Mouse (Mus musculus): Measurements from ENCODE around the gene Cavin4. TPM values are rescaled to one million over a fixed set of nuclear protein-coding genes. Genes with fewer than 3 reads are reported as not detected.

Gene Cavin4
- polyA plus RNA-seq (2014; fragmentation: Illumina TruSeq; extraction: RNeasy Lipid Tissue Mini Kit (QIAGEN cat#74804); ENCODE audit: low read depth, low replicate concordance), result 103 TPM

GRCm38 (mm10) chr4:48663271-48663670, at the start of gene Cavin4:
Gene Cavin4 (plus strand): TSS chr4:48663514.

Other genes starting within 250 kb of the Cavin4 start
- 11.5 TPM for gene Tex10, start 190.1 kb upstream of the Cavin4 start, polyA plus RNA-seq (2014; fragmentation: Illumina TruSeq; extraction: RNeasy Lipid Tissue Mini Kit (QIAGEN cat#74804); ENCODE audit: low read depth, low replicate concordance)
- gene Msantd3, start 123.6 kb upstream of the Cavin4 start, polyA plus RNA-seq (2014; fragmentation: Illumina TruSeq; extraction: RNeasy Lipid Tissue Mini Kit (QIAGEN cat#74804); ENCODE audit: low read depth, low replicate concordance), result 15.0 TPM
- 7.9 TPM for gene Tmeff1, start 78.3 kb upstream of the Cavin4 start, polyA plus RNA-seq (2014; fragmentation: Illumina TruSeq; extraction: RNeasy Lipid Tissue Mini Kit (QIAGEN cat#74804); ENCODE audit: low read depth, low replicate concordance)

All from heart, adult 10 weeks (tissue).